Mouse (Mus musculus) stomach, postnatal 0 days (tissue): ENCODE measurements around the gene Eif2ak2.

Experiments used
- CTCF ChIP-seq: IDR thresholded peaks from 2 replicates; pipeline ENCODE4 v1.5.1; 2016; ENCODE audit warnings: antibody characterized with exemption, low read depth, mild to moderate bottlenecking, moderate library complexity
- EP300 ChIP-seq: optimal IDR thresholded peaks from 2 replicates; pipeline ENCODE3; 2016; ENCODE audit warnings: antibody characterized with exemption

- TF ChIP-seq CTCF (no peak), EP300 (no peak)
Measured at GRCm38 (mm10) chr17:78906892-78907291, 24.5 kb upstream of the Eif2ak2 start, which contains the start of gene Sult6b1.
